In genomic region chr8:13393869-13394268, GRCm38 (mm10) we compare ENCODE assay signal across 23 mouse cellular contexts. TPM values are rescaled to one million over a fixed set of nuclear protein-coding genes. Genes with fewer than 3 reads are reported as not detected.
"Had no signal": no experiment of that assay in that cellular context is flagged by ENCODE, and none has a peak within 500 bp of the region (broad histone marks: within the 10 kb centered on the region; RNA-seq: fewer than 3 reads in every experiment).

No protein-coding gene starts in this region.

- DNase-seq: retina, postnatal 1 day; right cerebral cortex, adult 18-20 months; right cerebral cortex, postnatal 14 days; right cerebral cortex, postnatal 25 days; right cerebral cortex, postnatal 4 days; spleen, adult 18-20 months; thymus, adult 18-20 months; thymus, adult 2 months; thymus, postnatal 14 days; thymus, postnatal 25 days; thymus, postnatal 36 days; thymus, postnatal 4 days had no signal

- H3K27me3 ChIP-seq: neural tube, embryonic 12.5 days; neural tube, embryonic 13.5 days; neural tube, embryonic 15.5 days; stomach, embryonic 15.5 days had no signal

- H3K9me3 ChIP-seq: neural tube, embryonic 12.5 days; neural tube, embryonic 13.5 days; neural tube, embryonic 15.5 days; stomach, embryonic 15.5 days had no signal

- H3K36me3 ChIP-seq: neural tube, embryonic 12.5 days; neural tube, embryonic 13.5 days; neural tube, embryonic 15.5 days; stomach, embryonic 15.5 days had no signal

- H3K4me2 ChIP-seq: neural tube, embryonic 12.5 days; neural tube, embryonic 13.5 days; neural tube, embryonic 15.5 days; stomach, embryonic 15.5 days had no signal

- H3K9ac ChIP-seq: neural tube, embryonic 12.5 days; neural tube, embryonic 13.5 days; neural tube, embryonic 15.5 days; stomach, embryonic 15.5 days had no signal

- H3K4me1 ChIP-seq: neural tube, embryonic 12.5 days; neural tube, embryonic 13.5 days; neural tube, embryonic 15.5 days; stomach, embryonic 15.5 days had no signal

- H3K4me3 ChIP-seq: neural tube, embryonic 12.5 days; neural tube, embryonic 13.5 days; neural tube, embryonic 15.5 days; stomach, embryonic 15.5 days had no signal

- H3K27ac ChIP-seq: neural tube, embryonic 12.5 days; neural tube, embryonic 13.5 days; neural tube, embryonic 15.5 days; stomach, embryonic 15.5 days had no signal

RNA-seq across cellular contexts. Expression of gene Atp4b, which starts 2.8 kb away (rescaled TPM):
- polyA plus RNA-seq: neural tube, embryonic 12.5 days; neural tube, embryonic 13.5 days; neural tube, embryonic 14.5 days; neural tube, embryonic 15.5 days; urinary bladder, adult 2 months had no signal

RNA-seq across cellular contexts. Expression of gene Grk1, which starts 11.0 kb away (rescaled TPM):
- polyA plus RNA-seq: neural tube, embryonic 13.5 days; neural tube, embryonic 14.5 days; neural tube, embryonic 15.5 days; small intestine, adult 2 months; spleen, adult 2 months; stomach, embryonic 14.5 days; stomach, embryonic 15.5 days; stomach, embryonic 16.5 days; thymus, postnatal 0 days had no signal
